Mouse (Mus musculus): ENCODE measurements around the gene Iqsec1. TPM values are rescaled to one million over a fixed set of nuclear protein-coding genes. Genes with fewer than 3 reads are reported as not detected.

The Iqsec1 gene
- total and polyA plus RNA-seq, 2 experiments from 2014 or later = 12.0 to 93.7 TPM

- no peaks in the 10 kb centered on the region for H3K27me3 ChIP-seq (ENCODE audit: control insufficient read depth, insufficient read depth, low read length)
- WGBS = 39% methylated on average over 11 of the region's 11 CpGs
- no peak overlapping the region for H3K4me3 ChIP-seq (ENCODE audit: low read depth, low read length)
- H3K27ac ChIP-seq (ENCODE audit: low read depth) = peak overlapping the region; percentile 75
- H3K36me3 ChIP-seq (replicated peaks; ENCODE audit: control insufficient read depth, insufficient read depth, low read length) = no peaks in the 10 kb centered on the region
- H3K9me3 ChIP-seq (replicated peaks; ENCODE audit: control insufficient read depth, low read length) = no peaks in the 10 kb centered on the region
- ATAC-seq (ENCODE audit: insufficient read depth, low read depth) (peak; percentile 66), DNase-seq (ENCODE audit: low spot score) (peak; percentile 46)
- no peak for TF ChIP-seq CTCF (IDR thresholded peaks at IDR 0.05; ENCODE audit: low read depth)
- TF ChIP-seq EP300 (IDR thresholded peaks at IDR 0.05; ENCODE audit: low read depth) = no peak
- H3K4me1 ChIP-seq (ENCODE audit: control insufficient read depth, insufficient read depth) = peaks cover 35% of the 10 kb centered on the region
- no peak overlapping the region for H3K4me2 ChIP-seq (ENCODE audit: low read depth, low read length)
- peak overlapping the region; percentile 28 for H3K9ac ChIP-seq (replicated peaks; ENCODE audit: low read depth, low read length)
Measured at GRCm38 (mm10) chr6:90809077-90809840, 179.2 kb downstream of the Iqsec1 start.

- Histone ChIP-seq H3K36me3 (replicated peaks; ENCODE audit: control insufficient read depth, insufficient read depth, low read length) (no peaks in the 10 kb centered on the region), H3K4me3 (ENCODE audit: low read depth, low read length) (no peak overlapping the region), H3K27ac (ENCODE audit: low read depth) (peak overlapping the region; percentile 75), H3K27me3 (ENCODE audit: control insufficient read depth, insufficient read depth, low read length) (no peaks in the 10 kb centered on the region), H3K4me1 (ENCODE audit: control insufficient read depth, insufficient read depth) (peaks cover 37% of the 10 kb centered on the region), H3K9ac (replicated peaks; ENCODE audit: low read depth, low read length) (peak overlapping the region; percentile 28), H3K4me2 (ENCODE audit: low read depth, low read length) (no peak overlapping the region), H3K9me3 (replicated peaks; ENCODE audit: control insufficient read depth, low read length) (no peaks in the 10 kb centered on the region)
- DNase-seq (ENCODE audit: low spot score) (no peak), ATAC-seq (ENCODE audit: insufficient read depth, low read depth) (no peak; the same call in 1 of the 2 replicates)
- 24% methylated on average over 5 of the region's 5 CpGs for WGBS
- TF ChIP-seq EP300 (IDR thresholded peaks at IDR 0.05; ENCODE audit: low read depth) = no peak
- TF ChIP-seq CTCF (IDR thresholded peaks at IDR 0.05; ENCODE audit: low read depth) = no peak
Measured at GRCm38 (mm10) chr6:90808544-90808943, 179.9 kb downstream of the Iqsec1 start.

GRCm38 (mm10) chr6:90808134-90808533, 180.4 kb downstream of the Iqsec1 start:
- H3K4me1 ChIP-seq (ENCODE audit: control insufficient read depth, insufficient read depth) = peaks cover 37% of the 10 kb centered on the region
- WGBS = 56% methylated on average over 3 of the region's 3 CpGs
- H3K9ac ChIP-seq (replicated peaks; ENCODE audit: low read depth, low read length) = peak overlapping the region; percentile 28; the same call in 1 of the 2 replicates
- no peaks in the 10 kb centered on the region for H3K27me3 ChIP-seq (ENCODE audit: control insufficient read depth, insufficient read depth, low read length)
- peak overlapping the region; percentile 75 for H3K27ac ChIP-seq (ENCODE audit: low read depth)
- H3K4me3 ChIP-seq (ENCODE audit: low read depth, low read length) = no peak overlapping the region
- H3K4me2 ChIP-seq (ENCODE audit: low read depth, low read length) = no peak overlapping the region
- no peak for ATAC-seq (ENCODE audit: insufficient read depth, low read depth)
- no peak for DNase-seq (ENCODE audit: low spot score)
- no peaks in the 10 kb centered on the region for H3K9me3 ChIP-seq (replicated peaks; ENCODE audit: control insufficient read depth, low read length)
- H3K36me3 ChIP-seq (replicated peaks; ENCODE audit: control insufficient read depth, insufficient read depth, low read length) = no peaks in the 10 kb centered on the region
- no peak for TF ChIP-seq CTCF (IDR thresholded peaks at IDR 0.05; ENCODE audit: low read depth)
- no peak for TF ChIP-seq EP300 (IDR thresholded peaks at IDR 0.05; ENCODE audit: low read depth)

- ATAC-seq (ENCODE audit: insufficient read depth, low read depth) (no peak), DNase-seq (ENCODE audit: low spot score) (no peak)
- no peaks in the 10 kb centered on the region for H3K27me3 ChIP-seq (ENCODE audit: control insufficient read depth, insufficient read depth, low read length)
- H3K36me3 ChIP-seq (replicated peaks; ENCODE audit: control insufficient read depth, insufficient read depth, low read length) = no peaks in the 10 kb centered on the region
- H3K9me3 ChIP-seq (replicated peaks; ENCODE audit: control insufficient read depth, low read length) = no peaks in the 10 kb centered on the region
- peaks cover 37% of the 10 kb centered on the region for H3K4me1 ChIP-seq (ENCODE audit: control insufficient read depth, insufficient read depth)
- peak overlapping the region; percentile 75; the same call in 1 of the 2 replicates for H3K27ac ChIP-seq (ENCODE audit: low read depth)
- no peak overlapping the region for H3K9ac ChIP-seq (replicated peaks; ENCODE audit: low read depth, low read length)
- H3K4me2 ChIP-seq (ENCODE audit: low read depth, low read length) = no peak overlapping the region
- TF ChIP-seq EP300 (IDR thresholded peaks at IDR 0.05; ENCODE audit: low read depth) = no peak
- TF ChIP-seq CTCF (IDR thresholded peaks at IDR 0.05; ENCODE audit: low read depth) = no peak
- H3K4me3 ChIP-seq (ENCODE audit: low read depth, low read length) = no peak overlapping the region
- 27% methylated on average over 2 of the region's 2 CpGs for WGBS
Measured at GRCm38 (mm10) chr6:90807581-90807980, 180.9 kb downstream of the Iqsec1 start.

GRCm38 (mm10) chr6:90806743-90807142, 181.7 kb downstream of the Iqsec1 start:
- no peak for ATAC-seq (ENCODE audit: insufficient read depth, low read depth)
- WGBS = 67% methylated on average over 1 of the region's 1 CpGs
- Histone ChIP-seq H3K4me1 (ENCODE audit: control insufficient read depth, insufficient read depth) (peaks cover 37% of the 10 kb centered on the region), H3K27me3 (ENCODE audit: control insufficient read depth, insufficient read depth, low read length) (no peaks in the 10 kb centered on the region), H3K9me3 (replicated peaks; ENCODE audit: control insufficient read depth, low read length) (no peaks in the 10 kb centered on the region), H3K27ac (ENCODE audit: low read depth) (no peak overlapping the region), H3K4me3 (ENCODE audit: low read depth, low read length) (no peak overlapping the region), H3K36me3 (replicated peaks; ENCODE audit: control insufficient read depth, insufficient read depth, low read length) (no peaks in the 10 kb centered on the region), H3K9ac (replicated peaks; ENCODE audit: low read depth, low read length) (no peak overlapping the region), H3K4me2 (ENCODE audit: low read depth, low read length) (no peak overlapping the region)
- DNase-seq (ENCODE audit: low spot score) = no peak
- no peak for TF ChIP-seq CTCF (IDR thresholded peaks at IDR 0.05; ENCODE audit: low read depth)
- TF ChIP-seq EP300 (IDR thresholded peaks at IDR 0.05; ENCODE audit: low read depth) = no peak

All from heart, postnatal 0 days (tissue).